Comparison of ENCODE assay signal across 7 mouse cellular contexts in genomic region chr4:132462836-132463235, GRCm38 (mm10). TPM values are rescaled to one million over a fixed set of nuclear protein-coding genes. Genes with fewer than 3 reads are reported as not detected.
DNase-seq lines count a peak whose midpoint lies in the region; ATAC-seq and TF ChIP-seq lines count a peak whose summit lies in the region.

No protein-coding gene starts in this region.

- peaks cover 10% of the 10 kb centered on the region for H3K4me1 ChIP-seq in neural tube, embryonic 11.5 days (ENCODE audit: control insufficient read depth, insufficient read depth, low read length)
- H3K4me1 ChIP-seq in embryonic facial prominence, embryonic 10.5 days: peaks cover 18% of the 10 kb centered on the region
- peaks cover 10% of the 10 kb centered on the region for H3K4me1 ChIP-seq in intestine, embryonic 15.5 days (replicated peaks)
- peaks cover 7% of the 10 kb centered on the region for H3K4me1 ChIP-seq in olfactory bulb, adult 2 months (ENCODE audit: control insufficient read depth, insufficient read depth, low read length)

- peaks cover 8% of the 10 kb centered on the region for H3K36me3 ChIP-seq in neural tube, embryonic 11.5 days (ENCODE audit: control insufficient read depth, insufficient read depth, low read length)
- H3K36me3 ChIP-seq in embryonic facial prominence, embryonic 10.5 days (replicated peaks): peaks cover 43% of the 10 kb centered on the region
- H3K36me3 ChIP-seq in intestine, embryonic 15.5 days: peaks cover 14% of the 10 kb centered on the region

- DNase-seq in neural tube, embryonic 11.5 days (ENCODE audit: low spot score): no peak
- no peak for DNase-seq in neural tube, embryonic 10.5 days (ENCODE audit: extremely low spot score, low spot score)
- DNase-seq in embryonic facial prominence, embryonic 10.5 days (ENCODE audit: low spot score): no peak
- DNase-seq in gastrocnemius, postnatal 10 days: no peak
- DNase-seq in urinary bladder, adult 18-20 months (ENCODE audit: low spot score in 2 of 2): no peak

- no peak for ATAC-seq in neural tube, embryonic 11.5 days (ENCODE audit: insufficient read depth, low FRiP score, low TSS enrichment)
- ATAC-seq in intestine, embryonic 15.5 days: no peak

- no peak overlapping the region for H3K27ac ChIP-seq in neural tube, embryonic 11.5 days (ENCODE audit: low read depth, low read length)
- H3K27ac ChIP-seq in embryonic facial prominence, embryonic 10.5 days (replicated peaks): peak overlapping the region; percentile 87
- H3K27ac ChIP-seq in intestine, embryonic 15.5 days: no peak overlapping the region
- no peak overlapping the region for H3K27ac ChIP-seq in olfactory bulb, adult 2 months (ENCODE audit: insufficient read depth, low read depth, low read length)

- no peaks in the 10 kb centered on the region for H3K9me3 ChIP-seq in neural tube, embryonic 11.5 days (ENCODE audit: control insufficient read depth, low read length)
- H3K9me3 ChIP-seq in embryonic facial prominence, embryonic 10.5 days: no peaks in the 10 kb centered on the region
- no peaks in the 10 kb centered on the region for H3K9me3 ChIP-seq in intestine, embryonic 15.5 days

- TF ChIP-seq POLR2A in olfactory bulb, adult 2 months (IDR thresholded peaks at IDR 0.05; ENCODE audit: insufficient read depth, low read depth, low read length): no peak

- no peak for TF ChIP-seq CTCF in olfactory bulb, adult 2 months (IDR thresholded peaks at IDR 0.05; ENCODE audit: insufficient read depth, low read depth, low read length)

- no peaks in the 10 kb centered on the region for H3K27me3 ChIP-seq in neural tube, embryonic 11.5 days (ENCODE audit: control insufficient read depth, insufficient read depth, low read length)
- H3K27me3 ChIP-seq in embryonic facial prominence, embryonic 10.5 days (replicated peaks; ENCODE audit: low read depth, poor library complexity, severe bottlenecking): no peaks in the 10 kb centered on the region
- H3K27me3 ChIP-seq in intestine, embryonic 15.5 days (replicated peaks): no peaks in the 10 kb centered on the region

- H3K9ac ChIP-seq in neural tube, embryonic 11.5 days (ENCODE audit: low read length): peak overlapping the region; percentile 85
- H3K9ac ChIP-seq in intestine, embryonic 15.5 days: peak overlapping the region; percentile 67

- H3K4me2 ChIP-seq in neural tube, embryonic 11.5 days (ENCODE audit: low read depth): peak overlapping the region; percentile 81
- H3K4me2 ChIP-seq in intestine, embryonic 15.5 days (replicated peaks): peak overlapping the region; percentile 79

- peak overlapping the region; percentile 87 for H3K4me3 ChIP-seq in neural tube, embryonic 11.5 days (ENCODE audit: low read depth, low read length)
- H3K4me3 ChIP-seq in embryonic facial prominence, embryonic 10.5 days: peak overlapping the region; percentile 80
- peak overlapping the region; percentile 60 for H3K4me3 ChIP-seq in intestine, embryonic 15.5 days (replicated peaks)
- peak overlapping the region; percentile 41 for H3K4me3 ChIP-seq in olfactory bulb, adult 2 months (ENCODE audit: insufficient read depth, low read depth, low read length)

- WGBS in neural tube, embryonic 11.5 days: 13% methylated on average over 11 of the region's 11 CpGs
- WGBS in embryonic facial prominence, embryonic 10.5 days: 13% methylated on average over 11 of the region's 11 CpGs
- 8% methylated on average over 11 of the region's 11 CpGs for WGBS in intestine, embryonic 15.5 days
- 6% methylated on average over 11 of the region's 11 CpGs for WGBS in olfactory bulb, adult 2 months

RNA-seq across cellular contexts. Expression of gene Med18, which starts 0.9 kb away (rescaled TPM):
- 15.7 and 17.0 TPM in 2 replicates for polyA plus RNA-seq in neural tube, embryonic 11.5 days (2014; fragmentation: Nextera tagmentation; extraction: Ambion mirVana)
- 37.0 and 41.7 TPM in 2 replicates for polyA plus RNA-seq in embryonic facial prominence, embryonic 10.5 days (2016; fragmentation: Nextera tagmentation; extraction: Ambion mirVana)
- 18.9 and 21.3 TPM in 2 replicates for polyA plus RNA-seq in intestine, embryonic 15.5 days (2015; fragmentation: Nextera tagmentation; extraction: Ambion mirVana)
- polyA plus RNA-seq in olfactory bulb, adult 2 months (2012; ENCODE audit: insufficient read depth, insufficient read length, low replicate concordance, missing spikeins): not detected in 2 replicates
- 1 to 10 TPM; 5.1 to 6.5 TPM for total RNA-seq in gastrocnemius, postnatal 10 days (2021)

RNA-seq across cellular contexts. Expression of gene Phactr4, which starts 40.5 kb away (rescaled TPM):
- polyA plus RNA-seq in neural tube, embryonic 11.5 days (2014; fragmentation: Nextera tagmentation; extraction: Ambion mirVana): 24.7 and 26.9 TPM in 2 replicates
- polyA plus RNA-seq in embryonic facial prominence, embryonic 10.5 days (2016; fragmentation: Nextera tagmentation; extraction: Ambion mirVana): 25.9 and 27.4 TPM in 2 replicates
- 17.4 and 17.6 TPM in 2 replicates for polyA plus RNA-seq in intestine, embryonic 15.5 days (2015; fragmentation: Nextera tagmentation; extraction: Ambion mirVana)
- not detected in 2 replicates for polyA plus RNA-seq in olfactory bulb, adult 2 months (2012; ENCODE audit: insufficient read depth, insufficient read length, low replicate concordance, missing spikeins)
- 10 to 100 TPM; 16.3 to 18.4 TPM for total RNA-seq in gastrocnemius, postnatal 10 days (2021)

RNA-seq across cellular contexts. Expression of gene Sesn2, which starts 47.5 kb away (rescaled TPM):
- polyA plus RNA-seq in neural tube, embryonic 11.5 days (2014; fragmentation: Nextera tagmentation; extraction: Ambion mirVana): 6.1 and 7.0 TPM in 2 replicates
- polyA plus RNA-seq in embryonic facial prominence, embryonic 10.5 days (2016; fragmentation: Nextera tagmentation; extraction: Ambion mirVana): 12.3 and 13.3 TPM in 2 replicates
- 10.8 and 11.2 TPM in 2 replicates for polyA plus RNA-seq in intestine, embryonic 15.5 days (2015; fragmentation: Nextera tagmentation; extraction: Ambion mirVana)
- not detected in 2 replicates for polyA plus RNA-seq in olfactory bulb, adult 2 months (2012; ENCODE audit: insufficient read depth, insufficient read length, low replicate concordance, missing spikeins)
- 1 to 10 TPM; 2.2 to 2.6 TPM for total RNA-seq in gastrocnemius, postnatal 10 days (2021)

Comparison
In these comparisons a context has a peak if more than half of its experiments do, and no peak if none do; other contexts are left out.
1. RNA of gene Med18, which starts 0.9 kb away (polyA plus RNA-seq): 37.0 to 41.7 TPM in embryonic facial prominence, embryonic 10.5 days, 18.9 to 21.3 TPM in intestine, embryonic 15.5 days and 15.7 to 17.0 TPM in neural tube, embryonic 11.5 days; not detected in olfactory bulb, adult 2 months; every median in the first group is over 10 times any median in the second.
2. Peak in every context shown above with its lines, with median percentiles within 50 percentile points of each other: H3K4me3 ChIP-seq.